Mouse (Mus musculus) erythroblast, embryonic 14.5 days (primary cell): ENCODE measurements around the gene Helz.

Experiments
- GATA1 ChIP-seq: IDR thresholded peaks from 2 replicates; pipeline ENCODE4 v1.6.1; 2012; ENCODE audit warnings: low read length, inconsistent platforms, mixed read lengths
- TAL1 ChIP-seq: IDR thresholded peaks from 3 replicates; pipeline ENCODE4 v1.6.1; 2012; ENCODE audit warnings: low read length, inconsistent platforms, mixed read lengths

- no peak for TF ChIP-seq TAL1
- no peak for TF ChIP-seq GATA1
Observed at GRCm38 (mm10) chr11:107513047-107513446, 34.7 kb upstream of the Helz start.
